Mouse (Mus musculus) myocyte (in vitro differentiated cells): ENCODE measurements around the gene Tdrd7. TPM values are rescaled to one million over a fixed set of nuclear protein-coding genes. Genes with fewer than 3 reads are reported as not detected.

ENCODE experiments used
- H3K27me3 ChIP-seq: one replicate; pipeline ENCODE4 v1.6.1; 2011; ENCODE audit not compliant: control insufficient read depth, insufficient read depth, insufficient read length
- H3K36me3 ChIP-seq: one replicate; pipeline ENCODE4 v1.6.1; 2011; ENCODE audit not compliant: control insufficient read depth, insufficient read depth
- H3K4me2 ChIP-seq: one replicate; pipeline ENCODE4 v1.6.1; 2011; ENCODE audit warnings: low read depth, control low read depth
- H3K4me3 ChIP-seq: one replicate; pipeline ENCODE4 v1.5.1; 2011; ENCODE audit warnings: mild to moderate bottlenecking, control low read depth, moderate library complexity
- H3K79me2 ChIP-seq: one replicate; pipeline ENCODE4 v1.6.1; 2011; ENCODE audit not compliant: control insufficient read depth, insufficient read depth
- H3ac ChIP-seq: one replicate; pipeline ENCODE4 v1.6.1; 2011; ENCODE audit not compliant: control insufficient read depth, insufficient read length
- CEBPB ChIP-seq: IDR thresholded peaks from 2 replicates; pipeline ENCODE4 v1.6.1; 2011; ENCODE audit warnings: mild to moderate bottlenecking, moderate library complexity; ENCODE audit not compliant: poor library complexity, insufficient read depth, severe bottlenecking
- E2F4 ChIP-seq: IDR thresholded peaks from one replicate; pipeline ENCODE4 v1.6.1; 2011; ENCODE audit warnings: mild to moderate bottlenecking, control low read depth, moderate library complexity; ENCODE audit not compliant: insufficient read depth
- MAX ChIP-seq: IDR thresholded peaks from one replicate; pipeline ENCODE4 v1.6.1; 2011; ENCODE audit warnings: low read depth, mild to moderate bottlenecking, control low read depth
- MYOD1 ChIP-seq, 3 experiments: IDR thresholded peaks; one replicate each; pipeline ENCODE4 v1.6.1; 2011; ENCODE audit warnings: control low read depth in 2 of 3, low read depth in 2 of 3, mild to moderate bottlenecking in 2 of 3, moderate library complexity in 1 of 3; ENCODE audit not compliant: insufficient read length in 2 of 3, control insufficient read depth in 1 of 3
- MYOG ChIP-seq, 3 experiments: IDR thresholded peaks; one replicate each; pipeline ENCODE4 v1.6.1; 2011; ENCODE audit warnings: control low read depth in 2 of 3, low read depth in 2 of 3, mild to moderate bottlenecking in 2 of 3; ENCODE audit not compliant: insufficient read length in 2 of 3, control insufficient read depth in 1 of 3, insufficient read depth in 1 of 3
- POLR2A ChIP-seq: IDR thresholded peaks from one replicate; pipeline ENCODE4 v1.6.1; 2011; ENCODE audit warnings: low read depth, mild to moderate bottlenecking, control low read depth, moderate library complexity; ENCODE audit not compliant: insufficient read length
- POLR2AphosphoS2 ChIP-seq: IDR thresholded peaks from one replicate; pipeline ENCODE4 v1.6.1; 2011; ENCODE audit warnings: low read depth, control low read depth; ENCODE audit not compliant: insufficient read length
- REST ChIP-seq: IDR thresholded peaks from one replicate; pipeline ENCODE4 v1.6.1; 2011; ENCODE audit warnings: mild to moderate bottlenecking, control low read depth, moderate library complexity; ENCODE audit not compliant: insufficient read depth, insufficient read length
- SRF ChIP-seq: IDR thresholded peaks from one replicate; pipeline ENCODE4 v1.6.1; 2011; ENCODE audit warnings: low read depth; ENCODE audit not compliant: control insufficient read depth, insufficient read length
- TCF12 ChIP-seq: IDR thresholded peaks from one replicate; pipeline ENCODE4 v1.6.1; 2011; ENCODE audit warnings: mild to moderate bottlenecking, control low read depth; ENCODE audit not compliant: poor library complexity, insufficient read depth, severe bottlenecking
- TCF3 ChIP-seq: IDR thresholded peaks from one replicate; pipeline ENCODE4 v1.6.1; 2011; ENCODE audit warnings: low read depth, control low read depth; ENCODE audit not compliant: insufficient read length
- USF1 ChIP-seq: IDR thresholded peaks from one replicate; pipeline ENCODE4 v1.6.1; 2011; ENCODE audit warnings: low read depth, mild to moderate bottlenecking, control low read depth, moderate library complexity
- polyA plus RNA-seq: library from polyadenylated mRNA; unstranded; fragments of >200 nt; fragmentation: generic; extraction: Trizol; gene quantifications from one replicate; pipeline ENCODE4 v1.2.1, GENCODE M21; 2012; ENCODE audit warnings: missing spikeins

The Tdrd7 gene
- polyA plus RNA-seq, 1 experiment, result 12.0 TPM

DNA sequence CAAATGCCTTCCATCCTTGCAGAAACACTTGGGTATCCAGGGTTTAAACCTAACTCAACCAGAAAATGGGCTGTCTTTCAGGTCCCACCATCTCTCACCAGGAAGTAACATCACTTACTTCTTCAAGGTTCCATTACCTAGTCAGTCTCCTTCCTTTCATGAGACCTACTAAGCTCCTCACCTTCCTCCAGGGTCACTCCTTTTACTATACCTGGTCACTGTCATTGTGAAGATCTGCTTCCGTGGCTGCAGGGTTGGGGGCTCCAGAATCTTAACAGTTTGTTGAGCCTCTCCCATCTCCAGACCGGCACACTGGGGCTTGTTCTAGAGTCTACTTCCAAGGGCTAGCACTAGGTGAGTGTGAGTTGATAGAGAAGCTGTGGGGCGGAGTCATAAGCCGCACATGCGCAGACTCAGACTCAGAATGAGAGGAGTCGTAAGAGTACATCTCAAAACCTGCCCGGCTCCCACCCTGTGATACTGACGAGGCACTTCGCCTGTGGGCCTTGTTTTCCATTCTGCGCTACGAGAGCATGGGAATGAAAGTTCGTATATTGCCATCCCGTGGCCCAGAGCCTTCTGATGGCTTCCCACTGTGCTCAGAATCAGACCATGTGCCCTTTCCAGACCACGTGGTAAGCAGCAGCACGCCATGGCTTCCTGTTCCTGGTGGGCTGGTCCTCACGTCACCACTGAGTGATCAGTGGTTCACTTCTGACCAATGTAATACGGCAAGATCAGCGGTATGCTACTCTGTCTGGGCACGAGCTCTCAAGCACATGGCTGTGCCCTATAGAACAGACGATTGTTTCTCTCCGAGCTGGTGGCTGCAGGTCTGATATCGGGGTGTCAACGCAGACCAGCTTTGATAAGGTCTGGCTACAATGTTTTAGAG lies 11.9 kb upstream of the Tdrd7 start:
- TF ChIP-seq TCF3 (no peak), POLR2A (no peak), TCF12 (no peak), MAX (no peak), USF1 (no peak), E2F4 (no peak), CEBPB (no peak), MYOG (IDR thresholded peaks at IDR 0.05; ENCODE audit: control insufficient read depth in 1 of 3, insufficient read depth in 1 of 3, insufficient read length in 2 of 3, low read depth in 2 of 3) (no peak), MYOD1 (IDR thresholded peaks at IDR 0.05; ENCODE audit: control insufficient read depth in 1 of 3, insufficient read length in 2 of 3, low read depth in 2 of 3) (no peak), REST (no peak), POLR2AphosphoS2 (no peak)

GRCm38 (mm10) chr4:45955235-45955634 lies 9.9 kb upstream of the Tdrd7 start:
- Histone ChIP-seq H3K27me3 (no peaks in the 10 kb centered on the region), H3K4me2 (no peak overlapping the region)
- TF ChIP-seq POLR2A, result no peak

More for the DNA sequence above, 11.9 kb upstream of the Tdrd7 start:
- Histone ChIP-seq H3K4me3 (no peak overlapping the region), H3ac (no peak overlapping the region), H3K4me2 (no peak overlapping the region), H3K79me2 (no peaks in the 10 kb centered on the region), H3K27me3 (no peaks in the 10 kb centered on the region), H3K36me3 (no peaks in the 10 kb centered on the region)

DNA sequence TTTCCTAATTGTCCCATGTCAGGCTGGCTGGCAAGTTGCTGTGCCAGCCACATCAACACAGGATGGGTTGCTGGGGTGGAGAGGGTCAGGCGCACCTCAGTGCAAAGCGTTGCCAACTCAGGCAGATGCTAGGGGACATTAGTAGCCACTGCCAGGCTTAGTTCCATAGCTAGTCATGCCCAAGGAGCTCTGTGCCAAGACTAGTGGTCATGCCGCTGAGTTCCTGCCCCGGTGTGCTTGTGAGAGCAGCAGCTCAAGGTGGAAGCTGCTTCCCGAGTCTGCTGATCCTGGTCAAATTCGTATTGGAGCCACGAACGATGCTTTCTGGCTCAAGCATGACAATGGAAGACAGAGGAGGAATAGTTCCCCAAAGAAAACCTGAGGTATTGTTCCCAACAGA lies 9.0 kb upstream of the Tdrd7 start:
- no peak overlapping the region for H3K4me3 ChIP-seq
- no peaks in the 10 kb centered on the region for H3K27me3 ChIP-seq
- no peak overlapping the region for H3K4me2 ChIP-seq
- no peaks in the 10 kb centered on the region for H3K36me3 ChIP-seq
- no peak overlapping the region for H3ac ChIP-seq
- H3K79me2 ChIP-seq, result no peaks in the 10 kb centered on the region
- TF ChIP-seq TCF12, result no peak
- TF ChIP-seq CEBPB, result no peak
- no peak for TF ChIP-seq POLR2A
- no peak for TF ChIP-seq POLR2AphosphoS2
- no peak for TF ChIP-seq E2F4
- TF ChIP-seq SRF, result no peak
- no peak for TF ChIP-seq MYOG (IDR thresholded peaks at IDR 0.05; ENCODE audit: control insufficient read depth in 1 of 3, insufficient read depth in 1 of 3, insufficient read length in 2 of 3, low read depth in 2 of 3)
- TF ChIP-seq TCF3, result no peak

More at GRCm38 (mm10) chr4:45955235-45955634, 9.9 kb upstream of the Tdrd7 start:
- Histone ChIP-seq H3K79me2 (no peaks in the 10 kb centered on the region), H3ac (no peak overlapping the region), H3K36me3 (no peaks in the 10 kb centered on the region), H3K4me3 (no peak overlapping the region)

DNA sequence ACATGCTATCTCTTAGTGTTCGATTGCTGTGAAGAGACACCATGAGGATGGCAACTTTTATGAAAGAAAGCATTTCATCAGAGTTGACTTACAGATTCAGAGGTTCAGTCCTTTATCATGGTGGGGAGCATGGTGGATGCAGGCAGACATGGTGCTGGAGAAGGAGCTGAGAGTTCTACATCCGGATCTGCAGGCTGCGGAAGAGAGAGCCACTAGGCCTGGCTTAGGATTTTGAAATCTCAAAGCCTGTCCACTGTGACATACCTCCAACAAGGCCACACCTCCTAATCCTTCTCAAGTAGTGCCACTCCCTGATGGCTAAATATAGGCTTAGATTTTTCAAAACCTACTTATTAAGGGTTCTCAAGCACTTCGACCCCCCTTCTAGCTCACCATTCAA lies 8.4 kb upstream of the Tdrd7 start:
- Histone ChIP-seq H3K27me3 (no peaks in the 10 kb centered on the region), H3K36me3 (no peaks in the 10 kb centered on the region), H3K79me2 (no peaks in the 10 kb centered on the region), H3K4me3 (no peak overlapping the region), H3ac (no peak overlapping the region), H3K4me2 (no peak overlapping the region)
- no peak for TF ChIP-seq CEBPB
- TF ChIP-seq USF1, result no peak
- TF ChIP-seq POLR2AphosphoS2, result no peak
- TF ChIP-seq TCF12, result no peak
- no peak for TF ChIP-seq E2F4
- TF ChIP-seq MYOG (IDR thresholded peaks at IDR 0.05; ENCODE audit: control insufficient read depth in 1 of 3, insufficient read depth in 1 of 3, insufficient read length in 2 of 3, low read depth in 2 of 3), result no peak
- no peak for TF ChIP-seq REST
- no peak for TF ChIP-seq MAX
- no peak for TF ChIP-seq TCF3
- TF ChIP-seq MYOD1 (IDR thresholded peaks at IDR 0.05; ENCODE audit: control insufficient read depth in 1 of 3, insufficient read length in 2 of 3, low read depth in 2 of 3), result no peak
- no peak for TF ChIP-seq SRF
- TF ChIP-seq POLR2A, result no peak
